Mouse (Mus musculus): ENCODE measurements around the gene Catsper1.
"Not testable (repeated sequence)": the region's sequence is repeated elsewhere in the genome, so short reads cannot be mapped to it uniquely, and the experiment has no call there.

The Catsper1 gene

GRCm38 (mm10) chr19:5335441-5335840, at the start of gene Catsper1:
Catsper1 (plus strand) TSS chr19:5335741.
- DNase-seq (ENCODE audit: low spot score in 2 of 2), result no peak

- DNase-seq (ENCODE audit: low spot score in 2 of 2), result peak; percentile 92 to 95
Measured at GRCm38 (mm10) chr19:5294972-5295735, 40.4 kb upstream of the Catsper1 start, which contains the start of gene Sf3b2. Sf3b2 (minus strand) TSS chr19:5295455.

- DNase-seq (ENCODE audit: low spot score in 2 of 2), result no peak
Measured at GRCm38 (mm10) chr19:5295736-5296075, 39.8 kb upstream of the Catsper1 start.

GRCm38 (mm10) chr19:5296630-5297029, 38.9 kb upstream of the Catsper1 start:
- no peak for DNase-seq (ENCODE audit: low spot score in 2 of 2)

GRCm38 (mm10) chr19:5297903-5298800, 37.4 kb upstream of the Catsper1 start, which contains the start of gene Gal3st3:
Gal3st3 (plus strand) TSS chr19:5298331.
- no peak for DNase-seq (ENCODE audit: low spot score in 2 of 2)

GRCm38 (mm10) chr19:5300588-5300987, 35.0 kb upstream of the Catsper1 start:
- no peak for DNase-seq (ENCODE audit: low spot score in 2 of 2)

- DNase-seq (ENCODE audit: low spot score in 2 of 2), result peak; percentile 51 to 63
Measured at GRCm38 (mm10) chr19:5302455-5302854, 33.1 kb upstream of the Catsper1 start.

GRCm38 (mm10) chr19:5306279-5306678, 29.3 kb upstream of the Catsper1 start:
- no peak for DNase-seq (ENCODE audit: low spot score in 2 of 2)

GRCm38 (mm10) chr19:5306968-5307734, 28.4 kb upstream of the Catsper1 start:
- no peak for DNase-seq (ENCODE audit: low spot score in 2 of 2)

GRCm38 (mm10) chr19:5309025-5309424, 26.5 kb upstream of the Catsper1 start:
- DNase-seq (ENCODE audit: low spot score in 2 of 2), result no peak

- DNase-seq (ENCODE audit: low spot score in 2 of 2), result no peak
Measured at GRCm38 (mm10) chr19:5313189-5313588, 22.4 kb upstream of the Catsper1 start.

GRCm38 (mm10) chr19:5323801-5324200, 11.7 kb upstream of the Catsper1 start:
- DNase-seq (ENCODE audit: low spot score in 2 of 2), result no peak

- no peak for DNase-seq (ENCODE audit: low spot score in 2 of 2)
Measured at GRCm38 (mm10) chr19:5327970-5328369, 7.6 kb upstream of the Catsper1 start.

- DNase-seq (ENCODE audit: low spot score in 2 of 2), result no peak
Measured at GRCm38 (mm10) chr19:5334741-5335140, 800 bp upstream of the Catsper1 start.

GRCm38 (mm10) chr19:5337975-5338374, 2.4 kb downstream of the Catsper1 start:
- DNase-seq (ENCODE audit: low spot score in 2 of 2), result peak; percentile 44 to 69

- DNase-seq (ENCODE audit: low spot score in 2 of 2), result no peak
Measured at GRCm38 (mm10) chr19:5341360-5341759, 5.8 kb downstream of the Catsper1 start.

- DNase-seq (ENCODE audit: low spot score in 2 of 2), result no peak
Measured at GRCm38 (mm10) chr19:5345297-5346131, 10.0 kb downstream of the Catsper1 start.

GRCm38 (mm10) chr19:5348064-5348463, 12.5 kb downstream of the Catsper1 start:
- no peak for DNase-seq (ENCODE audit: low spot score in 2 of 2)

- no peak for DNase-seq (ENCODE audit: low spot score in 2 of 2)
Measured at GRCm38 (mm10) chr19:5348526-5349501, 13.3 kb downstream of the Catsper1 start.

- DNase-seq (ENCODE audit: low spot score in 2 of 2), result not testable (repeated sequence)
Measured at GRCm38 (mm10) chr19:5349502-5349873, 13.9 kb downstream of the Catsper1 start, which contains the start of gene Cst6. Cst6 (minus strand) TSS chr19:5349574.
